Mouse (Mus musculus): ENCODE data around the gene Fam83f. TPM values are rescaled to one million over a fixed set of nuclear protein-coding genes. Genes with fewer than 3 reads are reported as not detected.

Gene Fam83f
- polyA plus RNA-seq, 1 experiment from 2014 or later = 0.12 TPM

- ATAC-seq (ENCODE audit: low read depth) = no peak
- no peak overlapping the region for H3K4me2 ChIP-seq (ENCODE audit: low read depth, low read length)
- H3K36me3 ChIP-seq (ENCODE audit: control insufficient read depth, insufficient read depth, low read length) = no peaks in the 10 kb centered on the region
- no peak overlapping the region for H3K4me3 ChIP-seq (ENCODE audit: low read depth, low read length)
- H3K9me3 ChIP-seq (ENCODE audit: control insufficient read depth, low read length) = no peaks in the 10 kb centered on the region
- no peaks in the 10 kb centered on the region for H3K27me3 ChIP-seq (ENCODE audit: control insufficient read depth, insufficient read depth, low read length)
- H3K9ac ChIP-seq (replicated peaks; ENCODE audit: low read depth, low read length) = no peak overlapping the region
- no peak overlapping the region for H3K27ac ChIP-seq (ENCODE audit: low read depth, low read length)
- no peaks in the 10 kb centered on the region for H3K4me1 ChIP-seq (ENCODE audit: control insufficient read depth, insufficient read depth, low read length)
- 61% methylated on average over 13 of the region's 13 CpGs for WGBS
Measured at GRCm38 (mm10) chr15:80636757-80637372, 34.8 kb upstream of the Fam83f start.

GRCm38 (mm10) chr15:80639071-80639702, 32.5 kb upstream of the Fam83f start:
- Histone ChIP-seq H3K4me1 (ENCODE audit: control insufficient read depth, insufficient read depth, low read length) (no peaks in the 10 kb centered on the region), H3K4me3 (ENCODE audit: low read depth, low read length) (no peak overlapping the region), H3K27ac (ENCODE audit: low read depth, low read length) (no peak overlapping the region), H3K9ac (replicated peaks; ENCODE audit: low read depth, low read length) (no peak overlapping the region), H3K27me3 (ENCODE audit: control insufficient read depth, insufficient read depth, low read length) (no peaks in the 10 kb centered on the region), H3K4me2 (ENCODE audit: low read depth, low read length) (no peak overlapping the region), H3K36me3 (ENCODE audit: control insufficient read depth, insufficient read depth, low read length) (no peaks in the 10 kb centered on the region), H3K9me3 (ENCODE audit: control insufficient read depth, low read length) (no peaks in the 10 kb centered on the region)
- no peak for ATAC-seq (ENCODE audit: low read depth)
- WGBS = 68% methylated on average over 11 of the region's 11 CpGs

- no peaks in the 10 kb centered on the region for H3K27me3 ChIP-seq (ENCODE audit: control insufficient read depth, insufficient read depth, low read length)
- H3K4me3 ChIP-seq (ENCODE audit: low read depth, low read length) = no peak overlapping the region
- ATAC-seq (ENCODE audit: low read depth) = no peak
- no peaks in the 10 kb centered on the region for H3K9me3 ChIP-seq (ENCODE audit: control insufficient read depth, low read length)
- no peak overlapping the region for H3K4me2 ChIP-seq (ENCODE audit: low read depth, low read length)
- H3K27ac ChIP-seq (ENCODE audit: low read depth, low read length) = no peak overlapping the region
- 79% methylated on average over 3 of the region's 3 CpGs for WGBS
- no peak overlapping the region for H3K9ac ChIP-seq (replicated peaks; ENCODE audit: low read depth, low read length)
- no peaks in the 10 kb centered on the region for H3K36me3 ChIP-seq (ENCODE audit: control insufficient read depth, insufficient read depth, low read length)
- no peaks in the 10 kb centered on the region for H3K4me1 ChIP-seq (ENCODE audit: control insufficient read depth, insufficient read depth, low read length)
Measured at GRCm38 (mm10) chr15:80639874-80640273, 31.8 kb upstream of the Fam83f start.

- no peak overlapping the region for H3K4me3 ChIP-seq (ENCODE audit: low read depth, low read length)
- no peaks in the 10 kb centered on the region for H3K36me3 ChIP-seq (ENCODE audit: control insufficient read depth, insufficient read depth, low read length)
- H3K9ac ChIP-seq (replicated peaks; ENCODE audit: low read depth, low read length) = no peak overlapping the region
- no peaks in the 10 kb centered on the region for H3K27me3 ChIP-seq (ENCODE audit: control insufficient read depth, insufficient read depth, low read length)
- 93% methylated on average over 2 of the region's 2 CpGs for WGBS
- no peak overlapping the region for H3K4me2 ChIP-seq (ENCODE audit: low read depth, low read length)
- no peak for ATAC-seq (ENCODE audit: low read depth)
- no peaks in the 10 kb centered on the region for H3K9me3 ChIP-seq (ENCODE audit: control insufficient read depth, low read length)
- H3K4me1 ChIP-seq (ENCODE audit: control insufficient read depth, insufficient read depth, low read length) = no peaks in the 10 kb centered on the region
- no peak overlapping the region for H3K27ac ChIP-seq (ENCODE audit: low read depth, low read length)
Measured at GRCm38 (mm10) chr15:80641702-80642435, 29.8 kb upstream of the Fam83f start.

- WGBS = 85% methylated on average over 17 of the region's 17 CpGs
Measured at GRCm38 (mm10) chr15:80645006-80645797, 26.4 kb upstream of the Fam83f start.

GRCm38 (mm10) chr15:80648977-80649606, 22.6 kb upstream of the Fam83f start:
- Histone ChIP-seq H3K4me1 (ENCODE audit: control insufficient read depth, insufficient read depth, low read length) (no peaks in the 10 kb centered on the region), H3K9ac (replicated peaks; ENCODE audit: low read depth, low read length) (no peak overlapping the region), H3K27ac (ENCODE audit: low read depth, low read length) (no peak overlapping the region), H3K4me2 (ENCODE audit: low read depth, low read length) (no peak overlapping the region), H3K4me3 (ENCODE audit: low read depth, low read length) (no peak overlapping the region), H3K27me3 (ENCODE audit: control insufficient read depth, insufficient read depth, low read length) (no peaks in the 10 kb centered on the region), H3K36me3 (ENCODE audit: control insufficient read depth, insufficient read depth, low read length) (no peaks in the 10 kb centered on the region), H3K9me3 (ENCODE audit: control insufficient read depth, low read length) (no peaks in the 10 kb centered on the region)
- WGBS = 76% methylated on average over 15 of the region's 15 CpGs
- no peak for ATAC-seq (ENCODE audit: low read depth)

More at GRCm38 (mm10) chr15:80645006-80645797, 26.4 kb upstream of the Fam83f start:
- no peak for ATAC-seq (ENCODE audit: low read depth)
- H3K36me3 ChIP-seq (ENCODE audit: control insufficient read depth, insufficient read depth, low read length) = no peaks in the 10 kb centered on the region
- no peak overlapping the region for H3K27ac ChIP-seq (ENCODE audit: low read depth, low read length)
- H3K4me2 ChIP-seq (ENCODE audit: low read depth, low read length) = no peak overlapping the region
- no peaks in the 10 kb centered on the region for H3K4me1 ChIP-seq (ENCODE audit: control insufficient read depth, insufficient read depth, low read length)
- no peaks in the 10 kb centered on the region for H3K27me3 ChIP-seq (ENCODE audit: control insufficient read depth, insufficient read depth, low read length)
- H3K9me3 ChIP-seq (ENCODE audit: control insufficient read depth, low read length) = no peaks in the 10 kb centered on the region
- H3K4me3 ChIP-seq (ENCODE audit: low read depth, low read length) = no peak overlapping the region
- no peak overlapping the region for H3K9ac ChIP-seq (replicated peaks; ENCODE audit: low read depth, low read length)

- Histone ChIP-seq H3K36me3 (ENCODE audit: control insufficient read depth, insufficient read depth, low read length) (no peaks in the 10 kb centered on the region), H3K27me3 (ENCODE audit: control insufficient read depth, insufficient read depth, low read length) (no peaks in the 10 kb centered on the region), H3K9ac (replicated peaks; ENCODE audit: low read depth, low read length) (no peak overlapping the region), H3K4me2 (ENCODE audit: low read depth, low read length) (no peak overlapping the region), H3K9me3 (ENCODE audit: control insufficient read depth, low read length) (no peaks in the 10 kb centered on the region), H3K4me3 (ENCODE audit: low read depth, low read length) (no peak overlapping the region), H3K27ac (ENCODE audit: low read depth, low read length) (no peak overlapping the region), H3K4me1 (ENCODE audit: control insufficient read depth, insufficient read depth, low read length) (no peaks in the 10 kb centered on the region)
- ATAC-seq (ENCODE audit: low read depth) = no peak
- WGBS = 83% methylated on average over 2 of the region's 2 CpGs
Measured at GRCm38 (mm10) chr15:80650412-80650811, 21.2 kb upstream of the Fam83f start.

GRCm38 (mm10) chr15:80653865-80654264, 17.8 kb upstream of the Fam83f start:
- Histone ChIP-seq H3K4me2 (ENCODE audit: low read depth, low read length) (no peak overlapping the region), H3K27me3 (ENCODE audit: control insufficient read depth, insufficient read depth, low read length) (no peaks in the 10 kb centered on the region), H3K4me1 (ENCODE audit: control insufficient read depth, insufficient read depth, low read length) (no peaks in the 10 kb centered on the region), H3K36me3 (ENCODE audit: control insufficient read depth, insufficient read depth, low read length) (no peaks in the 10 kb centered on the region), H3K9ac (replicated peaks; ENCODE audit: low read depth, low read length) (no peak overlapping the region), H3K9me3 (ENCODE audit: control insufficient read depth, low read length) (no peaks in the 10 kb centered on the region), H3K27ac (ENCODE audit: low read depth, low read length) (no peak overlapping the region), H3K4me3 (ENCODE audit: low read depth, low read length) (no peak overlapping the region)
- 63% methylated on average over 8 of the region's 8 CpGs for WGBS
- no peak for ATAC-seq (ENCODE audit: low read depth)
